Mouse (Mus musculus) hindbrain, embryonic 12.5 days (tissue): ENCODE measurements around the gene Klf6. TPM values are rescaled to one million over a fixed set of nuclear protein-coding genes. Genes with fewer than 3 reads are reported as not detected.

ENCODE experiments used
- microRNA-seq: library from miRNA; unstranded; fragments of <30 nt; microRNA quantifications from one replicate; pipeline ENCODE4, GENCODE M21; 2017
- polyA plus RNA-seq: library from polyadenylated mRNA; unstranded; fragments of >200 nt; fragmentation: Nextera tagmentation; extraction: Ambion mirVana; gene quantifications from 2 replicates; pipeline ENCODE4 v1.2.1, GENCODE M21; 2016

The Klf6 gene
- polyA plus RNA-seq, 1 experiment from 2014 or later, result 92.0 TPM

Small RNA genes within 50 kb of the gene (microRNA-seq; reads per million reads assigned to microRNA genes)
- not detected for gene Gm26043
